Mouse (Mus musculus): Measurements from ENCODE around the gene Tmed4. TPM values are rescaled to one million over a fixed set of nuclear protein-coding genes. Genes with fewer than 3 reads are reported as not detected.

Gene Tmed4
- polyA plus RNA-seq, 1 experiment from 2014 or later = 163 TPM

GRCm38 (mm10) chr11:6244707-6245106 lies 30.0 kb downstream of the Tmed4 start:
- DNase-seq (ENCODE audit: low read depth, low spot score) (no peak), ATAC-seq (no peak)
- CTCF ChIA-PET = no interaction called here
- in situ Hi-C loops (cut with MboI; ENCODE audit: low pct_unique_long_range_greater_than_20kb) = no loop called here
- POLR2A ChIA-PET = no interaction called here
- no peak for TF ChIP-seq CTCF (IDR thresholded peaks at IDR 0.05)
- H3K27me3 ChIP-seq = no peaks in the 10 kb centered on the region

GRCm38 (mm10) chr11:6233025-6233424 lies 41.6 kb downstream of the Tmed4 start:
- no peak for DNase-seq (ENCODE audit: low read depth, low spot score)
- H3K27me3 ChIP-seq = peaks cover 17% of the 10 kb centered on the region
- ATAC-seq = no peak
- no peak for TF ChIP-seq CTCF (IDR thresholded peaks at IDR 0.05)
- POLR2A ChIA-PET = interaction anchor here (0.7 kb wide), 1 partner anchor 1122 kb away, joined by 5 read pairs; no protein-coding TSS in a partner anchor
- in situ Hi-C loops (cut with MboI; ENCODE audit: low pct_unique_long_range_greater_than_20kb) = no loop called here
- CTCF ChIA-PET = no interaction called here

- ATAC-seq = no peak
- CTCF ChIA-PET = no interaction called here
- TF ChIP-seq CTCF (IDR thresholded peaks at IDR 0.05) = no peak
Observed at GRCm38 (mm10) chr11:6230012-6230411, 44.7 kb downstream of the Tmed4 start, which contains the start of gene Npc1l1. Gene Npc1l1 (minus strand): TSS chr11:6230143.

GRCm38 (mm10) chr11:6224541-6225229 lies 50.0 kb downstream of the Tmed4 start:
- H3K27me3 ChIP-seq = peaks cover 45% of the 10 kb centered on the region
- TF ChIP-seq CTCF (IDR thresholded peaks at IDR 0.05) = no peak
- no peak for ATAC-seq
- ChIA-PET CTCF (no interaction called here), POLR2A (interaction anchor here (1.3 kb wide), 1 partner anchor 16 kb away, joined by 4 read pairs; no protein-coding TSS in a partner anchor)
- DNase-seq (ENCODE audit: low read depth, low spot score) = no peak
- in situ Hi-C loops (cut with MboI; ENCODE audit: low pct_unique_long_range_greater_than_20kb) = no loop called here

More at GRCm38 (mm10) chr11:6230012-6230411, 44.7 kb downstream of the Tmed4 start, which contains the start of gene Npc1l1:
- no peak for DNase-seq (ENCODE audit: low read depth, low spot score)
- H3K27me3 ChIP-seq = peaks cover 44% of the 10 kb centered on the region
- in situ Hi-C loops (cut with MboI; ENCODE audit: low pct_unique_long_range_greater_than_20kb) = no loop called here
- POLR2A ChIA-PET = interaction anchor here (0.5 kb wide), 2 partner anchors 27 to 43 kb away, joined by 3 to 4 read pairs; no protein-coding TSS in a partner anchor

GRCm38 (mm10) chr11:6222187-6222586 lies 52.5 kb downstream of the Tmed4 start:
- no peak for ATAC-seq
- in situ Hi-C loops (cut with MboI; ENCODE audit: low pct_unique_long_range_greater_than_20kb) = no loop called here
- no peak for TF ChIP-seq CTCF (IDR thresholded peaks at IDR 0.05)
- CTCF ChIA-PET = no interaction called here
- POLR2A ChIA-PET = no interaction called here
- no peak for DNase-seq (ENCODE audit: low read depth, low spot score)
- H3K27me3 ChIP-seq = peaks cover 34% of the 10 kb centered on the region

Other genes with a start within 250 kb of the Tmed4 start
- gene Camk2b, start 208.5 kb downstream of the Tmed4 start, polyA plus RNA-seq (2021) = 9.6 TPM
- 0.33 TPM for gene A730071L15Rik, start 74.8 kb downstream of the Tmed4 start, polyA plus RNA-seq (2021)
- 48.9 TPM for gene Nudcd3, start 74.5 kb downstream of the Tmed4 start, polyA plus RNA-seq (2021)
- gene Npc1l1, start 44.7 kb downstream of the Tmed4 start, polyA plus RNA-seq (2021) = 0.24 TPM
- gene Ddx56, start 7.1 kb downstream of the Tmed4 start, polyA plus RNA-seq (2021) = 51.4 TPM
- gene Ogdh, start 16.8 kb upstream of the Tmed4 start, polyA plus RNA-seq (2021) = 190 TPM
- gene Zmiz2, start 114.2 kb upstream of the Tmed4 start, polyA plus RNA-seq (2021) = 46.9 TPM
- gene Ppia, start 140.6 kb upstream of the Tmed4 start, polyA plus RNA-seq (2021) = 3,491 TPM
- 147 TPM for gene H2afv, start 169.6 kb upstream of the Tmed4 start, polyA plus RNA-seq (2021)
- gene Purb, start 201.0 kb upstream of the Tmed4 start, polyA plus RNA-seq (2021) = 49.1 TPM
- gene Myo1g, start 246.1 kb upstream of the Tmed4 start, polyA plus RNA-seq (2021) = 0.06 TPM